Mouse (Mus musculus) lung, adult 2 months (tissue): ENCODE measurements around the gene Zbtb20.

Experiments
- CTCF ChIP-seq: fragments of 200-500 bp; IDR thresholded peaks from 2 replicates; pipeline ENCODE4 v1.5.1; 2011; ENCODE audit warnings: mild to moderate bottlenecking, low read length, control low read depth; ENCODE audit not compliant: insufficient read depth
- POLR2A ChIP-seq: fragments of 200-500 bp; IDR thresholded peaks from 2 replicates; pipeline ENCODE4 v1.6.1; 2011; ENCODE audit warnings: low read depth, mild to moderate bottlenecking, control low read depth, low read length, borderline replicate concordance; ENCODE audit errors: extremely low read depth

GRCm38 (mm10) chr16:43604399-43605013 is 728.8 kb downstream of the Zbtb20 start:
- TF ChIP-seq POLR2A = no peak
- no peak for TF ChIP-seq CTCF
